In genomic region chr17:62783524-62784273, GRCm38 (mm10) we compare ENCODE assay signal across 8 mouse cellular contexts.
A peak's percentile ranks its signal among the peaks of the same experiment; 100 is the strongest.
DNase-seq lines count a peak whose midpoint lies in the region; ATAC-seq and TF ChIP-seq lines count a peak whose summit lies in the region.

No protein-coding gene starts in this region.

- peak overlapping the region; percentile 29 for H3K4me3 ChIP-seq in embryonic facial prominence, embryonic 13.5 days
- peak overlapping the region; percentile 10; the same call in 1 of the 2 replicates for H3K4me3 ChIP-seq in heart, adult 2 months
- H3K4me3 ChIP-seq in limb, embryonic 13.5 days, result peak overlapping the region; percentile 33
- peak overlapping the region; percentile 30 for H3K4me3 ChIP-seq in midbrain, postnatal 0 days (ENCODE audit: low read depth, low read length)

- 0 out of 2 replicates have a peak, but pooled peaks have one; percentile 51 for TF ChIP-seq EP300 in heart, adult 2 months (IDR thresholded peaks at IDR 0.05; ENCODE audit: insufficient read depth, low read depth, low read length)

- H3K4me2 ChIP-seq in embryonic facial prominence, embryonic 13.5 days, result peak overlapping the region; percentile 58
- H3K4me2 ChIP-seq in limb, embryonic 13.5 days (replicated peaks), result peak overlapping the region; percentile 60
- H3K4me2 ChIP-seq in midbrain, postnatal 0 days (ENCODE audit: low read depth, low read length, poor library complexity, severe bottlenecking), result peak overlapping the region; percentile 45

- no peaks in the 10 kb centered on the region for H3K79me2 ChIP-seq in heart, adult 2 months (replicated peaks; ENCODE audit: control insufficient read depth, insufficient read depth, low read length)

- H3K27me3 ChIP-seq in embryonic facial prominence, embryonic 13.5 days, result no peaks in the 10 kb centered on the region
- H3K27me3 ChIP-seq in heart, adult 2 months (ENCODE audit: control insufficient read depth, insufficient read depth, low read length), result no peaks in the 10 kb centered on the region
- H3K27me3 ChIP-seq in limb, embryonic 13.5 days, result 0 out of 2 replicates have a peak, but pooled peaks cover 2% of the 10 kb centered on the region
- H3K27me3 ChIP-seq in midbrain, postnatal 0 days (ENCODE audit: insufficient read depth, low read length), result no peaks in the 10 kb centered on the region

- H3K36me3 ChIP-seq in embryonic facial prominence, embryonic 13.5 days, result no peaks in the 10 kb centered on the region
- H3K36me3 ChIP-seq in heart, adult 2 months (ENCODE audit: control insufficient read depth, insufficient read depth, low read length), result no peaks in the 10 kb centered on the region
- H3K36me3 ChIP-seq in limb, embryonic 13.5 days, result no peaks in the 10 kb centered on the region
- H3K36me3 ChIP-seq in midbrain, postnatal 0 days (ENCODE audit: insufficient read depth, low read length), result no peaks in the 10 kb centered on the region

- 12% methylated on average over 13 of the region's 13 CpGs for WGBS in embryonic facial prominence, embryonic 13.5 days
- 15% methylated on average over 13 of the region's 13 CpGs for WGBS in heart, adult 2 months
- WGBS in limb, embryonic 13.5 days, result 16% methylated on average over 13 of the region's 13 CpGs
- WGBS in midbrain, postnatal 0 days, result 19% methylated on average over 13 of the region's 13 CpGs

- peaks cover 69% of the 10 kb centered on the region for H3K4me1 ChIP-seq in embryonic facial prominence, embryonic 13.5 days
- no peaks in the 10 kb centered on the region; the same call in none of the 2 replicates for H3K4me1 ChIP-seq in heart, adult 2 months (ENCODE audit: control insufficient read depth, insufficient read depth, low read length)
- peaks cover 66% of the 10 kb centered on the region for H3K4me1 ChIP-seq in limb, embryonic 13.5 days
- no peaks in the 10 kb centered on the region; the same call in 1 of the 2 replicates for H3K4me1 ChIP-seq in midbrain, postnatal 0 days (ENCODE audit: insufficient read depth, low read length)

- DNase-seq in 416B (ENCODE audit: low read depth), result peak; percentile 31
- peak; percentile 35 to 60 for DNase-seq in adrenal gland, postnatal 4 days (ENCODE audit: low spot score in 2 of 2)
- DNase-seq in heart, adult 2 months, result peak; percentile 76 to 79
- peak; percentile 69 to 84 for DNase-seq in kidney, adult 8-10 months
- peak; percentile 88 for DNase-seq in midbrain, postnatal 0 days (ENCODE audit: low spot score)
- peak; percentile 60 to 86 for DNase-seq in spleen, postnatal 4 days (ENCODE audit: low spot score in 2 of 2)

- TF ChIP-seq POLR2A in heart, adult 2 months (IDR thresholded peaks at IDR 0.05; ENCODE audit: insufficient read depth, low read depth, low read length), result no peak

- peak; percentile 92 for TF ChIP-seq CTCF in heart, adult 2 months (IDR thresholded peaks at IDR 0.05)
- peak; percentile 85 for TF ChIP-seq CTCF in midbrain, postnatal 0 days (IDR thresholded peaks at IDR 0.05)

- intact Hi-C loops in heart, adult 2 months (cut with DNase I), result loop anchor here (5.0 to 10.0 kb wide), 3 partner anchors 99 to 239 kb away; partner anchors contain the start of gene Efna5

- ATAC-seq in embryonic facial prominence, embryonic 13.5 days (ENCODE audit: insufficient number of reproducible peaks, insufficient read depth, low FRiP score, low TSS enrichment, low read depth), result peak; percentile 65; the same call in 1 of the 2 replicates
- ATAC-seq in limb, embryonic 13.5 days (ENCODE audit: low FRiP score, low read depth), result peak; percentile 71; the same call in 1 of the 2 replicates
- peak; percentile 58; the same call in 1 of the 2 replicates for ATAC-seq in midbrain, postnatal 0 days (ENCODE audit: low FRiP score)

- H3K9me3 ChIP-seq in embryonic facial prominence, embryonic 13.5 days, result no peaks in the 10 kb centered on the region
- no peaks in the 10 kb centered on the region for H3K9me3 ChIP-seq in limb, embryonic 13.5 days
- no peaks in the 10 kb centered on the region for H3K9me3 ChIP-seq in midbrain, postnatal 0 days (ENCODE audit: low read length)

- no peak overlapping the region; the same call in 1 of the 2 replicates for H3K27ac ChIP-seq in embryonic facial prominence, embryonic 13.5 days
- peak overlapping the region; percentile 81 for H3K27ac ChIP-seq in heart, adult 2 months
- 0 out of 2 replicates have a peak overlapping the region, but pooled peaks have one; percentile 22 for H3K27ac ChIP-seq in limb, embryonic 13.5 days
- H3K27ac ChIP-seq in midbrain, postnatal 0 days (ENCODE audit: low read depth, low read length), result no peak overlapping the region

- no peak overlapping the region for H3K9ac ChIP-seq in embryonic facial prominence, embryonic 13.5 days
- H3K9ac ChIP-seq in heart, adult 2 months (ENCODE audit: low read depth, low read length), result peak overlapping the region; percentile 39
- no peak overlapping the region for H3K9ac ChIP-seq in limb, embryonic 13.5 days
- H3K9ac ChIP-seq in midbrain, postnatal 0 days (replicated peaks; ENCODE audit: low read length, poor library complexity, severe bottlenecking), result 0 out of 2 replicates have a peak overlapping the region, but pooled peaks have one; percentile 19

Comparison
In these comparisons a context has a peak if more than half of its experiments do, and no peak if none do; other contexts are left out.
1. DNase-seq: peak in every context shown above with its lines; median percentile 88 in midbrain, postnatal 0 days; 78 in heart, adult 2 months; 76 in kidney, adult 8-10 months; 73 in spleen, postnatal 4 days; 48 in adrenal gland, postnatal 4 days; 31 in 416B.
2. H3K27ac ChIP-seq: peak in heart, adult 2 months (single experiment) and limb, embryonic 13.5 days (single experiment); none in embryonic facial prominence, embryonic 13.5 days (single experiment) and midbrain, postnatal 0 days (single experiment).
3. H3K9ac ChIP-seq: peak in heart, adult 2 months (single experiment) and midbrain, postnatal 0 days (single experiment); none in embryonic facial prominence, embryonic 13.5 days (single experiment) and limb, embryonic 13.5 days (single experiment).
4. Peak in every context shown above with its lines, with median percentiles within 50 percentile points of each other: ATAC-seq, H3K4me2 ChIP-seq and H3K4me3 ChIP-seq.